Mouse (Mus musculus): ENCODE data around the gene Olfml3. TPM values are rescaled to one million over a fixed set of nuclear protein-coding genes. Genes with fewer than 3 reads are reported as not detected.

The Olfml3 gene
- polyA plus RNA-seq (2012; rRNA removed), result 4.1 and 4.5 TPM in 2 replicates

DNA sequence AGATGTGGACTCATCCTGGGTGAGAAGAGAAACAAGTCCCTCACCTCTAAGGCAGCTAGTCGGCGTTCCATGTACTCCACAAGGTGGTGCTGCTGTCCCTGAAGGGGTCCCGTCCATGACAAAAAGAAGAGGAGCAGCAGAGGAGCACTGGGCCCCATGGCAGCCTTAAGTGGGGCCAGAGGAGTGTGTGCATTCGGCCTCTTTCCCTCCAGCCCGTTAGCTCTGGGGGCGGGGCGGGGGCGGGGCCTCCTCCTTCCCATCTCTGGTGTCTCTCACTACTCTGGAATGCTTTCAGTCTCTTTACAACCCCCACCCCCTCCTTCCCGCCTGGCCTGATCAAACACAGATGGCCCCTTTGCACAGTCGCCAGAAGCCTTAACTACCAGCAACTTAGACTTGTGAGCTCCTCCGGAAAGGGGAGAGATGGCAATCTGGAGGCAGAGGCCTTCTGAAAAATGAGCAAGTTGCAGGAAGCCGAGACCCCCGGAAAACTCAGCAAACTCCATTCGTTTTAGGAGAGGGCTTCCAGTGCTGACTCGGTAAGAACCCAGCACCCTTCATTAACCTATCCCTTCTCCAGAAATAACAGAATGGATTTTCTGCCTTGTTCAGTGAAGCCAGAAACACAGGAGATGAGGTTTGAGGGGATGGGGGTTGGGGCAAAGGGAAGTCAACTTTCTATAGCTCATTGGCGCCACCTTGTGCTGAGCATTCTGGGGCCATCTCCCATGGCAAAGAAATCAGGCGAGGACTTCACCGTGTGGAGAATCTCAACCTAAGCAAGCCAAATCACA lies at the start of gene Olfml3:
Gene Olfml3, minus strand, starts transcription at position 224 of the 794 bp plus-strand sequence.
- H3K36me3 ChIP-seq (ENCODE audit: control insufficient read depth, insufficient read depth, low read length), result no peaks in the 10 kb centered on the region
- peak within 1 kb of the TSS; percentile 54 for H3K27ac ChIP-seq (ENCODE audit: control insufficient read depth, insufficient read depth, low read depth, low read length)
- peaks cover 5% of the 10 kb centered on the region for H3K4me1 ChIP-seq (ENCODE audit: control insufficient read depth, insufficient read depth, low read length)
- H3K4me3 ChIP-seq (ENCODE audit: control insufficient read depth, low read depth, low read length), result peak within 1 kb of the TSS; percentile 56
- TF ChIP-seq CTCF (IDR thresholded peaks at IDR 0.05; ENCODE audit: control insufficient read depth, insufficient read depth, insufficient replicate concordance, low read depth, low read length), result peak; percentile 70; the same call in 1 of the 2 replicates
- TF ChIP-seq POLR2A (IDR thresholded peaks at IDR 0.05; ENCODE audit: control insufficient read depth, low read depth, low read length), result peak; percentile 42; the same call in 1 of the 2 replicates
- H3K27me3 ChIP-seq (ENCODE audit: control insufficient read depth, insufficient read depth, low read length), result no peaks in the 10 kb centered on the region

DNA sequence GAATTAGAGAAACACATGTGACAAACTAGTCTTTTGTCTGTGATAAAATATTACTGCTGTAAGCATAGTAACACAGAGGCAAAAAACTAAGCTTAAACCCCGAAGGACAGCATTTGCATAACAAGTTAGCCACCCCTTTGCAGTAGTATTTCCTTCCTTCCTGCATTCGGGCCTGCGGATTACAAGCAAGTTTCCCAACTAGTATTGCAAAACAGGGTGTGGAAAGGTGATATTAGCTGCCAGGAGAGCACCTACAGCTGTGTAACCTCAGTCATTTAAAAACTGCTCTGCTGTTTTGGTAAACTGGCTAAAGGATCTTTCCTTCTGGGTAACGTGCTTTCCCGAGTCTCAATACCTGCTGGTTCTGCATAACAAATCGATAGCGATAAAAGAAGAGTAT lies 49.4 kb upstream of the Olfml3 start:
- H3K27me3 ChIP-seq (ENCODE audit: control insufficient read depth, insufficient read depth, low read length), result no peaks in the 10 kb centered on the region
- H3K36me3 ChIP-seq (ENCODE audit: control insufficient read depth, insufficient read depth, low read length), result no peaks in the 10 kb centered on the region
- H3K4me1 ChIP-seq (ENCODE audit: control insufficient read depth, insufficient read depth, low read length), result peaks cover 5% of the 10 kb centered on the region
- no peak overlapping the region for H3K27ac ChIP-seq (ENCODE audit: control insufficient read depth, insufficient read depth, low read depth, low read length)
- H3K4me3 ChIP-seq (ENCODE audit: control insufficient read depth, low read depth, low read length), result no peak overlapping the region
- TF ChIP-seq CTCF (IDR thresholded peaks at IDR 0.05; ENCODE audit: control insufficient read depth, insufficient read depth, insufficient replicate concordance, low read depth, low read length), result no peak
- TF ChIP-seq POLR2A (IDR thresholded peaks at IDR 0.05; ENCODE audit: control insufficient read depth, low read depth, low read length), result no peak

DNA sequence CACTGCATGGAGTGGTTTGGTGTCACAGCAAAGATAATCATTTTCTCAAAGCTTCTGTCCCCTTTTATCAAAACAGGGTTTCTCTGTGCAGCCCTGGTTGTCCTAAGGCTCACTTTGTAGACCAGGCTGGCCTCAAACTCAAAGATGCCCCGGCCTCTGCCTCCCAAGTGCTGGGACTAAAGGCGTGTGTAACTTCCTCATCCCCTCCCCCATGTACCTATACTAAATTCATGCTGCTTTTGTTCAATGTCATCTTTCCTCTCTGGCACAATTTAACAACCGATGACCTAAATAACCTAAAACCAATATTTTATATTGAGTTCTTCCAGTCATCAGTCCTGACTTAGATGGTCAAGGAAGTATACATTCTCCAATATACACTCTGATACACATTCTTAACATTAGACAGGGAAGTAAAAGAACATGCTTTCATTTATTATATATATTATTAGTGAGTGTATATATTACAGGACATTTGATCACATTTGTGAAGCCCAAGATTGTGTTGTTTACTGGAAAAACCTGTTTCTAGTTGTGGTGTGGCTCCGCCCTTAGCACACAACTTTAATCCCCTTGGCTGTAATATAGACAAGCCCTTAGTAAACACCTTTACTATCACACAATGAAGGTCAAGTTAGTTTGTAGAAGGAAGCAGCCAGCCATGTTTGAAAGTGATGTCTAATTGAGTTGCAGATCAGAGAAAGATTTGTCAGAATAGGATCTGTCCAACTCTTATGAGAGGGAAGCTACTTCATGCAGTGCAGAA lies 45.2 kb upstream of the Olfml3 start:
- H3K27ac ChIP-seq (ENCODE audit: control insufficient read depth, insufficient read depth, low read depth, low read length), result no peak overlapping the region
- H3K27me3 ChIP-seq (ENCODE audit: control insufficient read depth, insufficient read depth, low read length), result no peaks in the 10 kb centered on the region
- H3K4me1 ChIP-seq (ENCODE audit: control insufficient read depth, insufficient read depth, low read length), result no peaks in the 10 kb centered on the region; the same call in 1 of the 2 replicates
- TF ChIP-seq CTCF (IDR thresholded peaks at IDR 0.05; ENCODE audit: control insufficient read depth, insufficient read depth, insufficient replicate concordance, low read depth, low read length) (no peak), POLR2A (IDR thresholded peaks at IDR 0.05; ENCODE audit: control insufficient read depth, low read depth, low read length) (no peak)
- H3K36me3 ChIP-seq (ENCODE audit: control insufficient read depth, insufficient read depth, low read length), result no peaks in the 10 kb centered on the region
- H3K4me3 ChIP-seq (ENCODE audit: control insufficient read depth, low read depth, low read length), result no peak overlapping the region

DNA sequence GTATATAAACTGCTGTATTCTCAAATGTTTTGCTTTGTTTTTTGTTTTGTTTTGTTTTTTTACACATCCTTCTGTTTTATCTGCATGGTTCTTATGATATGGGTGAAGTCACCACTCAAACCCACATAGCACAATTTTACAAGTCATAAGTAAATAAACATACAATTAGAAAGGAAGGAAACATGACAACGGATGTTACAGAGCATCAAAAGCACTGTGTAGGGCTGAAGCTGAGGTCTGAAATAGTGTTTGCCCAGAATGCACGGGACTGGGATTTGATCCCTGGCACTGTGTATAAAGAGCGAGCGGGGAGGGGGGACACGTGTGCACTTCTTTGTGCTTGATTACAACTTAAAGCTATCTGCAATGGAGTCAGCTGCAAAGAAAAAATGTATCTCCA lies 43.0 kb upstream of the Olfml3 start:
- Histone ChIP-seq H3K36me3 (ENCODE audit: control insufficient read depth, insufficient read depth, low read length) (no peaks in the 10 kb centered on the region), H3K4me1 (ENCODE audit: control insufficient read depth, insufficient read depth, low read length) (no peaks in the 10 kb centered on the region), H3K27me3 (ENCODE audit: control insufficient read depth, insufficient read depth, low read length) (no peaks in the 10 kb centered on the region), H3K27ac (ENCODE audit: control insufficient read depth, insufficient read depth, low read depth, low read length) (no peak overlapping the region), H3K4me3 (ENCODE audit: control insufficient read depth, low read depth, low read length) (no peak overlapping the region)
- TF ChIP-seq CTCF (IDR thresholded peaks at IDR 0.05; ENCODE audit: control insufficient read depth, insufficient read depth, insufficient replicate concordance, low read depth, low read length) (no peak), POLR2A (IDR thresholded peaks at IDR 0.05; ENCODE audit: control insufficient read depth, low read depth, low read length) (no peak)

DNA sequence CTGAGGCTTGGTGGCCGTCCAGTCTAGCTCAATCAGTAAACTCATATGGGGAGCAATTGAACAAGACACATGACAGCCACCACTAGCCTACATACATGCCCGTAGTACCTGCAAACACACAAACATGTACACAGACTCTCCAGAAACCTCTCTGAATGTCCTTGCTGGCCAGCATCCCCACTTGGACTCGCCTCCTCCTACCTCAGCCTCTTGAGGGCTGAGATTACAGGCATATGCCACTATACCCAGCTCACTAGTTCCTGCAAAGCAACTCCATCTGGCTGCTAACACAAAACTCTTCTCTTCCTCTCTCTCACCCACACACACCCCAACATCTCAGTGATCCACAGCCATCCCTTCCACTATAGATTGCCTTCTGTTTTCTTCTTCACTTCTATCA lies 42.5 kb upstream of the Olfml3 start:
- no peak for TF ChIP-seq CTCF (IDR thresholded peaks at IDR 0.05; ENCODE audit: control insufficient read depth, insufficient read depth, insufficient replicate concordance, low read depth, low read length)
- no peak for TF ChIP-seq POLR2A (IDR thresholded peaks at IDR 0.05; ENCODE audit: control insufficient read depth, low read depth, low read length)
- no peak overlapping the region for H3K27ac ChIP-seq (ENCODE audit: control insufficient read depth, insufficient read depth, low read depth, low read length)
- no peaks in the 10 kb centered on the region for H3K27me3 ChIP-seq (ENCODE audit: control insufficient read depth, insufficient read depth, low read length)
- H3K36me3 ChIP-seq (ENCODE audit: control insufficient read depth, insufficient read depth, low read length), result peaks cover 1% of the 10 kb centered on the region; the same call in 1 of the 2 replicates
- no peaks in the 10 kb centered on the region for H3K4me1 ChIP-seq (ENCODE audit: control insufficient read depth, insufficient read depth, low read length)
- H3K4me3 ChIP-seq (ENCODE audit: control insufficient read depth, low read depth, low read length), result no peak overlapping the region

DNA sequence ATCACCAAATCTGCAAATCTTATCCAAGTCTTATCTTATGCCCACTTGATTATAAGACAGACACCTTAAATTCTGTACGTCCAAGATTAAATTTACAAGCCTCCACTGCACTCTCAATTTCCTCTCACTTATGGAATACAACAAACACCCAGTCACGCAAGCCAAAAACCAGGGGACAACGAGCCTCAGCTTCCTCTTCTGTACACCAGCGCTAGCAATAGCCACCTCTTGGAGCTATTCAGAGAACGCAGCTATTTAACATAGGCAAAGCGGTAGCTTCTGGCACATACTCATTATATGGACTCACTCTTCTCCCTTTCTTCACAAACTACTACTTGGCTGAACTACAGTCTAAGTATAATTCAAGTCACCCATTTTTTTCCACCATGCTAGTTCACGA lies 41.4 kb upstream of the Olfml3 start:
- H3K27ac ChIP-seq (ENCODE audit: control insufficient read depth, insufficient read depth, low read depth, low read length), result no peak overlapping the region
- H3K4me3 ChIP-seq (ENCODE audit: control insufficient read depth, low read depth, low read length), result no peak overlapping the region
- H3K4me1 ChIP-seq (ENCODE audit: control insufficient read depth, insufficient read depth, low read length), result no peaks in the 10 kb centered on the region
- TF ChIP-seq CTCF (IDR thresholded peaks at IDR 0.05; ENCODE audit: control insufficient read depth, insufficient read depth, insufficient replicate concordance, low read depth, low read length), result no peak
- no peak for TF ChIP-seq POLR2A (IDR thresholded peaks at IDR 0.05; ENCODE audit: control insufficient read depth, low read depth, low read length)
- no peaks in the 10 kb centered on the region for H3K27me3 ChIP-seq (ENCODE audit: control insufficient read depth, insufficient read depth, low read length)
- peaks cover 1% of the 10 kb centered on the region; the same call in 1 of the 2 replicates for H3K36me3 ChIP-seq (ENCODE audit: control insufficient read depth, insufficient read depth, low read length)

DNA sequence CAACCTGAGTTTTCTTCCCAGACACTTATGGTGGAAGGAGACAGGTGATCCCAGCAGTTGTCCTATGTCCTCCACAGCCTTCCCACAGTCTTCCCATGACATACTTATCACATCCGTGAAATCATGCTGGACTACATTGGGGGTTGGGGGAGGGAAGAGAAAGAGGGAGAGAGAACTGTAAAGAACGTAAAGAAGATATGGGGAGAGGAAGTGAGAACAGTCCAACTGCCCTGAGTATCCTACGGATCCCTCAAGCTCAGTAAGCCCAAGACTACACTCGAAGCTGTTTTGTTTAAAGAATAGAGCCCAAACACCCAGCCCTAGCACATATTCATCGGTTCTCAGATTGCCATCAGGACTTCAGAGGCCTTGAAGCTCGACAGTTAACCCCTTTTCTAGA lies 40.9 kb upstream of the Olfml3 start:
- H3K36me3 ChIP-seq (ENCODE audit: control insufficient read depth, insufficient read depth, low read length), result peaks cover 1% of the 10 kb centered on the region; the same call in 1 of the 2 replicates
- H3K4me3 ChIP-seq (ENCODE audit: control insufficient read depth, low read depth, low read length), result no peak overlapping the region
- TF ChIP-seq POLR2A (IDR thresholded peaks at IDR 0.05; ENCODE audit: control insufficient read depth, low read depth, low read length), result no peak
- no peak for TF ChIP-seq CTCF (IDR thresholded peaks at IDR 0.05; ENCODE audit: control insufficient read depth, insufficient read depth, insufficient replicate concordance, low read depth, low read length)
- H3K27ac ChIP-seq (ENCODE audit: control insufficient read depth, insufficient read depth, low read depth, low read length), result no peak overlapping the region
- no peaks in the 10 kb centered on the region for H3K27me3 ChIP-seq (ENCODE audit: control insufficient read depth, insufficient read depth, low read length)
- H3K4me1 ChIP-seq (ENCODE audit: control insufficient read depth, insufficient read depth, low read length), result no peaks in the 10 kb centered on the region

Measured in testis, adult 2 months (tissue).